In genomic region chr10:18141389-18141788, GRCm38 (mm10) we compare ENCODE assay signal across 16 mouse cellular contexts.
DNase-seq lines count a peak whose midpoint lies in the region; ATAC-seq and TF ChIP-seq lines count a peak whose summit lies in the region.
"Had no signal": no experiment of that assay in that cellular context is flagged by ENCODE, and none has a peak within 500 bp of the region (broad histone marks: within the 10 kb centered on the region; RNA-seq: fewer than 3 reads in every experiment).

No protein-coding gene starts in this region.

- H3K4me3 ChIP-seq in gastrocnemius, adult 2 months, result no peak overlapping the region
- no peak overlapping the region for H3K4me3 ChIP-seq in heart, embryonic 14.5 days (ENCODE audit: control insufficient read depth in 1 of 2, insufficient read depth in 1 of 2, low read depth in 1 of 2, low read length in 2 of 2)
- H3K4me3 ChIP-seq: embryonic facial prominence, embryonic 12.5 days; hindbrain, embryonic 12.5 days; layer of hippocampus, adult 2 months; liver, embryonic 15.5 days; midbrain, embryonic 15.5 days had no signal

- 45% methylated on average over 2 of the region's 2 CpGs for WGBS in heart, embryonic 14.5 days

- H3K27me3 ChIP-seq in heart, embryonic 14.5 days (ENCODE audit: control insufficient read depth, insufficient read depth, low read length), result no peaks in the 10 kb centered on the region
- H3K27me3 ChIP-seq: embryonic facial prominence, embryonic 12.5 days; hindbrain, embryonic 12.5 days; liver, embryonic 15.5 days; midbrain, embryonic 15.5 days had no signal

- ATAC-seq in heart, embryonic 14.5 days (ENCODE audit: insufficient number of reproducible peaks, insufficient read depth, low FRiP score, low read depth), result peak; percentile 75; the same call in 1 of the 2 replicates
- ATAC-seq: forebrain, postnatal 0 days; midbrain, embryonic 15.5 days had no signal

- H3K4me1 ChIP-seq in heart, embryonic 14.5 days (ENCODE audit: control insufficient read depth in 2 of 2, insufficient read depth in 2 of 2, low read length in 2 of 2), result peaks cover 0 to 9% of the 10 kb centered on the region in 2 experiments; a peak in 1 of 4 replicates
- H3K4me1 ChIP-seq: embryonic facial prominence, embryonic 12.5 days; hindbrain, embryonic 12.5 days; liver, embryonic 15.5 days; midbrain, embryonic 15.5 days had no signal

- H3K4me2 ChIP-seq in heart, embryonic 14.5 days (ENCODE audit: low read length), result 0 out of 2 replicates have a peak overlapping the region, but pooled peaks have one; percentile 3
- H3K4me2 ChIP-seq: embryonic facial prominence, embryonic 12.5 days; hindbrain, embryonic 12.5 days; liver, embryonic 15.5 days; midbrain, embryonic 15.5 days had no signal

- H3K36me3 ChIP-seq in heart, embryonic 14.5 days (ENCODE audit: control insufficient read depth, insufficient read depth, low read length), result no peaks in the 10 kb centered on the region
- H3K36me3 ChIP-seq: embryonic facial prominence, embryonic 12.5 days; hindbrain, embryonic 12.5 days; liver, embryonic 15.5 days; midbrain, embryonic 15.5 days had no signal

- intact Hi-C loops in gastrocnemius, adult 2 months (cut with DNase I), result no loop called here
- intact Hi-C loops in heart, postnatal 14 days (cut with DNase I), result no loop called here

- peak; percentile 41 for DNase-seq in gastrocnemius, adult 2 months
- no peak for DNase-seq in gastrocnemius, adult 8-10 months (ENCODE audit: low spot score in 2 of 2)
- peak; percentile 7 to 47 for DNase-seq in kidney, postnatal 25 days
- DNase-seq in kidney, postnatal 4 days, result no peak
- peak; percentile 52 to 78 for DNase-seq in heart, postnatal 14 days
- no peak for DNase-seq in spleen, postnatal 14 days (ENCODE audit: low spot score in 2 of 2)
- DNase-seq: cerebellum, adult 2 months; forebrain, postnatal 0 days; lung, postnatal 10 days; thymus, adult 18-20 months had no signal

- no peaks in the 10 kb centered on the region for H3K9me3 ChIP-seq in heart, embryonic 14.5 days (ENCODE audit: control insufficient read depth, low read length)
- H3K9me3 ChIP-seq: embryonic facial prominence, embryonic 12.5 days; hindbrain, embryonic 12.5 days; liver, embryonic 15.5 days; midbrain, embryonic 15.5 days had no signal

- TF ChIP-seq CTCF in gastrocnemius, adult 2 months (IDR thresholded peaks at IDR 0.05), result no peak

- H3K27ac ChIP-seq in gastrocnemius, adult 2 months, result no peak overlapping the region
- H3K27ac ChIP-seq in heart, embryonic 14.5 days (replicated peaks in 1 of 2; ENCODE audit: control insufficient read depth in 1 of 2, insufficient read depth in 1 of 2, low read depth in 2 of 2, low read length in 2 of 2), result no peak overlapping the region; a peak in 1 of 4 replicates
- H3K27ac ChIP-seq: embryonic facial prominence, embryonic 12.5 days; hindbrain, embryonic 12.5 days; layer of hippocampus, adult 2 months; liver, embryonic 15.5 days; midbrain, embryonic 15.5 days had no signal

- H3K9ac ChIP-seq in heart, embryonic 14.5 days (ENCODE audit: low read length), result no peak overlapping the region
- H3K9ac ChIP-seq: embryonic facial prominence, embryonic 12.5 days; forebrain, postnatal 0 days; hindbrain, embryonic 12.5 days; liver, embryonic 15.5 days; midbrain, embryonic 15.5 days had no signal

Comparison
In these comparisons a context has a peak if more than half of its experiments do, and no peak if none do; other contexts are left out.
1. DNase-seq: peak in gastrocnemius, adult 2 months (single experiment), kidney, postnatal 25 days (2 of 2) and heart, postnatal 14 days (2 of 2); none in gastrocnemius, adult 8-10 months (0 of 2), kidney, postnatal 4 days (0 of 2) and spleen, postnatal 14 days (0 of 2).